Mouse (Mus musculus) adrenal gland, adult 18-20 months (tissue): ENCODE data around the gene Gm1043. TPM values are rescaled to one million over a fixed set of nuclear protein-coding genes. Genes with fewer than 3 reads are reported as not detected.

Source experiments
- DNase-seq, 2 experiments: peaks; one replicate each; pipeline ENCODE4 v3.0.0; 2021 to 2022; ENCODE audit warnings: low spot score in 2 of 2
- total RNA-seq, 2 experiments: library from RNA; stranded (reverse); gene quantifications; 1 replicate in 1 of 2; 2 replicates in 1 of 2; pipeline ENCODE4 v1.2.3; 2021

Gene Gm1043
- total RNA-seq, 2 experiments from 2014 or later: 0.40 to 0.51 TPM

DNA sequence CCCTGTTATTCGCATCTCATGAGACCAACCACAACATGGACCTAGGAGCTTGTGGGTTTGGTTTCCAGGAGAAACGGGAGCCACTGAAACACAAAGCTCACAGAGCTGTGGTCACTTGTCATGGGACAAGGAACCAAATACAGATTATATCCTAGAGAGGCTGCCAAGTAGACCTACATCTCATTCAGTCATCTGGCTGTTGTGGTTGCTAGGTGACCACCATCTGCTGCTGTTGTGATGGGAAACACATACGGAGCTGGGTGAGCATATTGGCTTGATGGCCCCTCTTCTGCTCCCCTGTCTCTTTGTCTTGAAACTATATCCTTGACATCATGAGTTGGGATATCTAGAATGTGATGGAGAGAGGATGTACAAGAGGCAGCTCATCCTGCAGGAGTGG lies 112.3 kb downstream of the Gm1043 start:
- no peak for DNase-seq

DNA sequence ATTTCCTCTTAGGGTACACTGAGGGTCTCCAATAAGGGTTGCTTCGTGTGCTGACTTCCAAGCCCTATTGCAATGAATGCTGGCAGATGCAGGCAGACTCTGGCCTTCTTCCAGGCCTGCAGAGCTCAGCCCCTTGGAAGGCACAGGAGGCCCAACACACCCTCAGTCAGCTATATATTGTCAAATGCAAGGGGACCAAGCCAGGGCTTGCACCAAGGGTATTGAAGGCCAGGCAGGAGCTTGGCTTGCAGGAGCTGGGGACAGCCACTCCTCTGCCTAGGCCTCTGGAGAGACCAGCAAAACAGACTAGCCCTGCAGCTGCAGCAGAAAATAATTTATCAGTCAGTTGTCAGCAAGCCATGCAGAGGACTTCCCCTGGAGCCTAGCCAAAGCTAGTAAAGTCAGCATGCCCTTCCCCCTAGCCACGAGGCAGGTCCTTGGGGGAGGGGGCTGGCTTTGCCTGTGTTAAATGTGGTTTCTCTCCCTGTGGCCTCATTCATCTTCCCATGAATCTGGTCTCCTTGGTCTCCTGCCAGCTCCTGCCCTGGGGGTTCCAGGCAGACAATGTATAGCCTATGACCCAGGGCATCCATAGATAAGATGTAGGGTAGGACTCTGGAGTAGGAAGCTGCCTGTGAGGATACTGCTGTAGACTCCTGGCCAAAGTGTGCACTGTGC lies 113.0 kb downstream of the Gm1043 start:
- DNase-seq: no peak

DNA sequence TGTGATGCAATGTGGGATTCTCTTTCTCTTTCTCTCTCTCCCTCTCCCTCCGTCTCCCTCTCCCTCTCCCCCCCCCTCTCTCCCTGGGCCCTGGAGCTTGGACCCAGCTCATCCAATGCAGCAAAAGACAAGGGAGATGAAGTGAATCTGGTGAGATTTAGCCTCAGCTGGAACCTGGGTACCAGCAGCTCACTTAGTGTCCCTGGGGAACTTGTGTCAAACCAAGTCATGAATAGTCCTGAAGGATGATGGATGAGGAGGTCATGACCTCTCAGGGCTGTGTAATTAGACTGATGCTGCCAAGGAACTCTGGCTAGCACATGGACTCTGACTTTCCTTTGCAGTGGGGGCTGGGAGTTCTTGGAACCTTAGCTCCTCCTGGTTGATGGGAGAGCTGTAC lies 117.1 kb downstream of the Gm1043 start:
- no peak for DNase-seq

DNA sequence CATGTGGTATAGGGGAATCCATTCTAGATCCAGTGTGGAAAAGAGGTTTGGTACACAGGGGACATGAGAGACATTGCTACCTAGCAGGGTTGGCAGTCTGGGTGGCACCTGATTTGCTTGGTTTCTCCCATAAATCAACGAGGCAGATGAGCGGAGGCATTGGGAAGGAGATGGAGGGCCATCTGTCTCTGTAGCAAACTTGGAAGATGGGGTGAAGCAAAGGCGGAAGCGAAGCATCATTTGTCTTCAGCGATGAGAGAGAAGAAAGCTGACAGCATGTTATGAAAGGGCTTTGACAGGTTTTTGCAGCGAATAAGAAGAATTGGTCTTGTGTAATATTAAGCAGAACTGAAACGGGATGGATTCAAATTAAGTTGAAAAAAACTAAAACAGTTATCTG lies 119.7 kb downstream of the Gm1043 start:
- no peak for DNase-seq

DNA sequence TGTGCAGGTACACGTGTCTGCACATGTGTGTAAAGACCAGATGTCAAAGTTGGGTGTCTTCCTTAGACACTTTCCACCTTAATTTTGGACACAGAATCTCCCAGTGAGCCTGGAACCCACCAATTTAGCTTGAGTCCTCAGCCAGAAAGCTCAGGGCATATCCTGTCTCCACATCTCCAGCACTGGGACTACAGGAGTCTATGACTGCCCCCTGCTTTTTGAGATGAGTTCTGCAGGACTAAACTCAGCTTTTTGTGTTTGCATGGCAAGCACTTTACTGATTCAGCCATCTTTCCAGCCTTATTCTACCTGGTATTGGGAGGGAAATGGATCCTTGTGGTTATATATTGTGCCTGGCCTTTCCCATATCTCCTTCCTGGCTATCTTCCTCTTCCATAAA lies 120.2 kb downstream of the Gm1043 start:
- no peak for DNase-seq

DNA sequence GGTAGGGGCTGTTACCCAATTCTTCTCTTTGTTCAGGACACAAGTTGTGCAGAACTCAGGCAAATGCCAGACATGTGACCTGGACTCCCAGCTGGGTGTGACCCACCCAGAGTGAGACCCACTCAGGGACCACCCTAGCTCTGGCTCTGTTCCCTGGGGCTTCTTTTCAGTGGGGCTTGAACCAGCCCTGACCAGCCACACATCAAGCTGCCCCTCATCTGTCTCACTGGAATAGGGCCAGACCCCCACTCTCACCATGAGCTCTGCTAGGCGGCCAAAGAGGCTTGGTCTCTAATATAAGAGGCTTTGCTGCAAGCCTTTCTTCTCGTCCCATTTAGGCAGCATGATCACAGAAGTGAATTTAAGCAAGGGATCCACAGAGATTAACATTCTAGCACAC lies 121.2 kb downstream of the Gm1043 start:
- DNase-seq: no peak

DNA sequence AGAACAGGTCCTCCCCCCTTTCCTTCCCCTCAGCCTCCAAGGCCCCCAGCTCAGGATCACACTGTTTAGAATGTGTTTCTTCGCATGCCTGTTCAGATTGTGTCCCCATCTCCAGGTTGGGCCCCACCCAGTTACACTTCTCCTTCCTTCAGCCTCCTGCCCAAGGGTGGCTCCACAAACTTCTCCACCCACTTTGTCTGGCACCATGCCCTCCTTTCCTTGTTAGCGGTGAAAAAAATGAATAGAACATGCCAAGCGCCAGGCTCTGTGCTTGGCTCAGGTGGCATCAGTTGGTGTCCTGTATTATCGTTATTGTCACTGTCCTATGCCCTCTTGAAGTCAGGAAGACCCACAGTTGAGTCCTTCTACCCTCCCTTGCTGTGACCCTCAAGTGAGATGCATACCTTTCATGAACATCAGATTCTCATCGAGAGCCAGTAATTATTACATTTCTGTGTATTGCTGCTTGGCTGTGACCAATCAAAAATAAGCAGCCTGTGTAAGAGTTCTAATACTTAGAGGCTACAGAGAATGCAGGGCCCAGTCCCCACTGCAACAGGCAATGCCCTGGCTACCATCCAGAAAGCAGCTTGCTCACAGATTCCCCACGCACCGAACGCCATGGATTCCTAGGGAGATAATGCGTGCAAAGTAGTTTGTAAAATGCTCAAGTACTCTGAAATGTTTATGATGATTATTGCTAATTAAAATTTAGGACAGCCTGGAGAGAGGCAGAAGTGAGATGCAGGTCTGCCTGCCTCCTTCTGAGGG lies 128.0 kb downstream of the Gm1043 start:
- no peak for DNase-seq

DNA sequence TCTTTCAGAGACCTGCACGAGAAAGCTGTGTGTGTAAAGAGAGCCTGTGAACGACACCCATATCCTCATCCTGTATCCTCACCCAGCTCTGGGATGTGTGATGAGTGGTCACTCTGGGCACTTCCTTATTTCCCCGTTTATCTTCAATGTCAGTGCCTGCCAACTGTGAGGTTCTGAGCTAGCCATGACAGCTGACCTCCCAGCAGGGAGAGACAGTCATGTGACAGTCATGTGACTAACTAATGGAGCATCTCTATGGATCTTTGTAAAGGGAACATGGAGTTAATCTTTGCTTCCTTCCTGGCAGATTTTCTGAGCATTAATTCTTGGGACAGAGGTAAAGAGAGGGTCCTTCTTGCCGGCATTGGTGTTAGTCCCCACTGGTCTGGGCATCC lies 128.5 kb downstream of the Gm1043 start:
- DNase-seq: no peak

DNA sequence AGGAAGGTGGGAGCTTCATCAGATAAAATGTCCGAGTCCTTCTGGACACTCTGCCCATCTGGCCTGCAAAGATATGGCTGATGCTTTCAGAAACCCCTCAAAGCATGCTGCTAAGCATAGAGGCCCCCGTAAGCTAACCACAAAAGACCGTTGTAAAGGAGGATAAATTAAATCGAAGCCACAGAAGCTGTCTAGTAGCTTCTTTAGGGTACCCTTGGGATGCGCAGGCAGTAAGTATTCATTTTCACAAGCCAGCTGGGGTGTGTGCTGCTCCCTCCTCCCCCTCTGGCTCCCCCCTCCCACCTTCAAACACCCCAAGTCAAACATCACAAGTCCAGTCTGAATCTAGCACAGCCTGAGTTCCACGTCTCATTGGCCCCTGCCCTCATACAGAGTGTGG lies 129.4 kb downstream of the Gm1043 start:
- DNase-seq: no peak

DNA sequence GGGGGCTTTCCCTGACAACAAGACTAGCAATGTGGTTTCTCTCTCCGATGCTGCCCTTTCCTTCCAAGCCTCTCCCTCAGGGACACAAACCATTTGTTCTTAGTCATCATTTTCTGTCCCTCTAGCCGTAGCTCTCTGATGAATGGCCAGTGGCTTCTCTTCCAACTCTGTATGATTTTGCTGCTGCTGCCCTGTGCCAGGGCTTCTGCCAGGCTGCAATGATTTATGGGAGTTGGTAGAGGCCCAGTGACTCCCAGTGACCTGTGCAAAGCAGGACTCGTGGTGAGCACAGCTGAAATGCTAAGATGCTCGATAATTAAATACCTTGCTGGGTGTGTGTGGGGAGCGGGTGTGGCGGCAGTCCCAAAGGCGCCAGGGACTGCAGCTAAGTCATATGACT lies 130.1 kb downstream of the Gm1043 start:
- DNase-seq: no peak

DNA sequence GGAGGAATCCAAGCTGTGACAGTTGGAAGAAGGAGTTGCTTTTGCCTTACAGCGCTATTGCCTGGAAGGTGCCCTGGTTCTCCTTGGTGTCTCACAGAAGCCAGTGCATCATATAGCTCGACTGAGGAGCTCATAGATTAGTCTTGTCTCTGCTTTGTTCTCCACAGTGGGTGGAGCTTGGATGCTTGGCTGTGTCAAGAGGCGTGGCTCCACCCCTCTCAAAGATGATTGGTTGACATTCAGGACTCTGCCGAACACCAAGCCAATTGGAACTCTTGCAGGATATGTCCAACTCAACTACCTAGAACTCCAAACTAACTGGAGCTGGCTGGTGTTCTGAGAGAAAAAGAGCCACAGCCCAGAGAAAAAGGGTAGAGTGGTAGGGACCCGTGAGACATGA lies 134.4 kb downstream of the Gm1043 start:
- no peak for DNase-seq

DNA sequence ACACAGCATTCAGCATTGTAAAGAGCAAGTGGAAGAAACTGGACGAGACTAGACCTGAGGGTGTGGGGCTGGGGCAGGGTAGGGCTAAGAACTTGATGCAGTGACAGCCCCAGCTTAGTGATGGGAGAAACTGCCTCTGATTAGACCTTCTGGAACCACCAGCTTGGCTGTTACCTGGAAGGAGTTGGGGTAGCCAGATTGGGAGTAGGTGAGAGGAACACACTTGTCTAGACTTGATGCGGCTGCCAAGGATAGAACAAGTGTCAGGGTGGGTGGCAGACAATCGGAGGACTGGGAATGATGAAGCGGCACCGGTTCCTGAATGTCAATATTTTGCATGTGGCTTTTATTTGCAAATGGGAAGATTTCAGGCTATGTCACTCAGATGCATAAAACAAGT lies 135.4 kb downstream of the Gm1043 start:
- DNase-seq: no peak

DNA sequence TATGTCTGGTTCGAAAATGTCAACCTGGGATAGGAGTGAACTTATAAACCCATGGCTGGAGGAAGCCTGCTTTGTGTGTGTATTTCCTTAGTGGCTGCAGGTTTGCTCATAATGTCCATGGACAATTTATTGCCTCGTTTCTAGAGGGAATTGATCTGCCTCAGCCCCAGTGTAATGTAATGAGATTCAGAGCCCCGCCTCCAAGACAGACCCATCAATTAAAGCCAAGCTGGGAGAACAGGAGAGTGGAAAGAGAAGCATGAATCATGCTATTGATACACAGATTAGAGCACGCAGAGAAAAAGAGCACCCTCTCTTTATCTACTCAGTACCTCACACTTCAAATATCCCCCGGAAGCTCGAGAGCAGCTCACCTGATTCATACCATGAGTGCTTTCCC lies 136.4 kb downstream of the Gm1043 start:
- DNase-seq: no peak

DNA sequence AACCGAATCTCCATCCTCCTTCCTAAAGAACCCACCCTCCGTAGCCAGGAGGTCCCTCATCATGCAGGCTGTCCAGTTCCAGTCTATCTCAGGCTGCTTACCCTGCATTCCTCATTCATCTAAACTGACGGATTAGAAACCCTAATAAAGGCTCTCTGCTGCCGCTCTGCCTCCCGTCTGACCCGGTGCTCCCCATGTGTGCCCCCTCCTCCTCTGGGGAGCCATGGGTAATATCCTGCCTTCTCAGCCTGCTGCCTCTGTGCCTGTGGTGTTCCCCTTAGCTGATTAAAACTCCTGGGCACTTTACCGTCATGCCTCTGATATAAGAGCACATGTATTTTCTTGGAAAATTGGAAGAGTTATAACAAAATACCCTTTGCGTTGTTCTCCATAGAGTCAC lies 137.1 kb downstream of the Gm1043 start:
- DNase-seq: no peak

DNA sequence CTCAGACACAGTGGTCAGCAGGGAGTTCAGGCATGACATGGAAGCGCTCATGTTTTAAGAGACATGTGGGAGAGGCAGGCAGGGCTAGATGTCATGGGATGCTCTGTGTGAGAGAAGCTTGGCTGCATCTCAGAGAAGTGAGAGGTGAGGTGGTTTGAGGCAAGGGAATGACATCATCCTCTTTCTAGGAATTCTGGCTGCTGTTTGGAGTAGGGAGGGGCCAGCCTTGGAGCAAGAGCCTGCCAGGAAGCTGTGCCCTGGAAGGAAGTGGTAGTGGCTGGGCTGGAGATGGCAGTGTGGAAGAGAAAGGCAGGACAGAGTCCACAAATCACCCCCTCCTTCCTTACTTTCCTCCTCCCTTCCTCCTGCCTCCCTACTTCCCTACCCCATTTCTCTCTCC lies 140.5 kb downstream of the Gm1043 start:
- DNase-seq: no peak

DNA sequence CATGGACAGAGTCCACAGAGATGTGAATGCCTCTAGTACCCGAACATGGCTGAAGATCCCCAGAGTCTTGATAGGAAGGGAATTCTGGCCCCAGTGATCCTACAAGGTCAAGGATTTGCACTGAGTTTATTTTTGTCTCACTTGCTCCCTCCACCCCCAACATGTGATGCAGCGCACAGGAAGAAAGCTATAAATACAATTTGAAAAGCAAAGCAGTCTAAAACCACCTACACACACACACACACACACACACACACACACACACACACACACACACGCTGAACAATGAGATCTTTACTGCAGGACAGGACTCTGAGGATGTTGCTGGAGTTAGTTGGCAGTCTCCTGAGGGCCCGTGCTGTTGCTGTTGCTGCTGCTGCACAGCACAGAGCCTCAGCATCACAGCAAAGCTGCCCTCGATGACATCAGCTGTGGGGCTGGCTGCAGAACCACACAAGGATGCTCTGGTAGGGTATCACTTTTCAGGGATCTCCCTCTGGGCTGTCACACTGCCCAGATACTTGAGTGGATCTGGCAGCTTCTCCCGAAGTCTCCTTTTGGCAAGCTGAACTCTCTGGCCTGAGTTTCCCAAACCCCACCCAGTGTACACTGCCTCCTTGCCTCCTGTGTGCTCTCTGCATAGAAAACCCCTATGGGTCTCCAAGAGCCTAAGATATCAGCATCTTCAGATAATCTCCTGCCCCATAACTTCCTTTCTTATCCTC lies 142.9 kb downstream of the Gm1043 start:
- no peak for DNase-seq

DNA sequence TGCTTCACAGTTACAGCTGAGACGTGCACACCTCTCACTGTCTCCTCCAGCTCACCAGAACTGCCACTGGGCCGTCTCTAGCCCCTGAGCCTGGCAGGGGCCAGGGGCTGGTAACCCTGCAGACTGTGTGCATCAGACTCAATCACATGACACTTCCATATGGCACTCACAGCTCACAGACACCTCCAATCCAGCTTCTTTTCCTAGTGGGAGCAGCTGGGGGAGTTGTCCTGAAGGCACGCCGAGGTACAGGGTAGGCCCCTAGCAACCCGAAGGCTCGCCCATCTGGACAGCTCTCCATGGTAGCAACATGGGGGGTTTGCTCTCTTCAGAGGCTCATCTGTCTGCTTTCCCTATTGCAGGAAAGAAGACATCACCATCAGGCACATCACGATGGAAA lies 143.7 kb downstream of the Gm1043 start:
- DNase-seq: no peak

DNA sequence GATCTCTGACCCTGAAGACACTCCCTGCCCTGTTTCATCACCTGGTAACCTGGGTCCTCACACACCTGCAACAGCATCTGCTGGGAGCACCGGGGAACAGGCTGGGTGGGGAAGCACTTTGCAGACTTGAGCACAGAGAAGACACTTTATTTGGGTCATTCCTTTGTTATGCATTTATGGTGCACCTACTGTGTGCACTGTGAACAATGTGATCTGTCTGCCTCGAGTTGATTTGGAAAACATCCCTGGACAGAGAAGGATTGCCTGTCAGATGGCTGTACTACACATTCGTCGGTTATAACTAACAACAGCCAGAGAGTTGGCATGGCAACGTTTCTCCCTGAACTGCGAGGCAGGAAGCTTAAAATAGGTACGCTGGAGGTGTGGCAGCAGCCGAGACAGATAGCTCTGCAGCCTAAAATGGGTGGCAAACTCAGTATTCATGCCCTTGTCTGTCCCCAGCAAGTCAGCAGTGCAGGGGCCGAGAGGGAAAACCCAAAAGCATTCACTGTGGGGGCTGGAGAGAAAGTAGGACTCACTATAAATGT lies 147.9 kb downstream of the Gm1043 start:
- no peak for DNase-seq

DNA sequence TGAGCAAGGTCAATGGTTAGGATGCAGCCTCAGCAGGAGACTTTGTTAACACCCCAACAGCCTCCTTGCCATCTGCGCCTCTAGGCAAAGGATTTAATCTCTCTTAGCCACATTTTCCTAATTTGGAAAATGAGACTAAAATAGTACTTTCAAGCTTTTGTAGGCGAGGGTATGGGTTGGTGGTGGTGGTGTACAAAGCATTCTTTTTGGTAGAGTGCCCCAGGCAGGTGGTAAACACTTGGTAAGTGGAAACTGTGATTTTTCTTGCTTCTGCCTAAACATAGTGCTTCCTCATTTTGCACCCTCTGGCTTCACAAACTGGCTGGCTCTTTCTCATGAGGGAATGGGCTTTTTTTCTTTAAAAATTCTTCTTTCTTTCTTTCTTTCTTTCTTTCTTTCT lies 153.5 kb downstream of the Gm1043 start:
- no peak for DNase-seq

DNA sequence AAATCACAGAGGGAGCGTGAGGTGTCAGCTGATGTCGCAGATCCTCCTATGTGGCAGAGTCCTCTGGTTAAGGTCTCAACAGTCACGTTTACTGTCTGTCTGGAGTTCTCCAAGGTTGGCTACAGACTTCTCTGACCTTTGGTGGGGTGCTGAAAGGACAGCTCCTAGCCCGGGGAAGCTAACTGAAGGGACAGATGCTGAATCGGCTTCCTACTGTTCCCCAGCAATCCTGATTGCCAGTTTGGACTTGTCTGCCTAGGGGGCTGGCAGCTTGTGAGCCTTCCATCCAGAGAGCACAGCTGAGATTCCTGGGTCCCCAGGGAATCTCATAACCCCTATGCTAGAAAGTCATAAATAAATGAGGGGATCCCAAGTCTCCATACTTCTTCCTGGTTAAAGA lies 155.4 kb downstream of the Gm1043 start:
- DNase-seq: no peak

DNA sequence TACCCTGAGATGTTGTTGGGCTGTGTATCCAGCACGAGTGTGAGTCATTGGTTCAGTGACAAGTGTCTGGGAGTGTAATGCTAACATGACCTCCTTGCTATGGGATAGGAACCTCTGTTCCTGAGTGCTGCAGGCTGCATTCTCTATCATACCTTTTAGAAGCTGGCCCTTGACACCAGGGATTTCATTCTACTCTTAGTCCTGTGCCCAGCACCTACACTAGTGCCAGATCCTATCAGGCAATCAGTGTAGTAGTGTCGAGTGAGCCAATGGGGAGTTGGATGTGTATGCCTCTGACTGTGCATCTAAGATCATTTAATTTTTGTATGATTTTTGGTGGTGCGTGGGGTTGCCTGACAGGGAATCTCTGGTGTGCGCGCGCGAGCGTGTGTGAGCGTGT lies 156.1 kb downstream of the Gm1043 start:
- DNase-seq: no peak

DNA sequence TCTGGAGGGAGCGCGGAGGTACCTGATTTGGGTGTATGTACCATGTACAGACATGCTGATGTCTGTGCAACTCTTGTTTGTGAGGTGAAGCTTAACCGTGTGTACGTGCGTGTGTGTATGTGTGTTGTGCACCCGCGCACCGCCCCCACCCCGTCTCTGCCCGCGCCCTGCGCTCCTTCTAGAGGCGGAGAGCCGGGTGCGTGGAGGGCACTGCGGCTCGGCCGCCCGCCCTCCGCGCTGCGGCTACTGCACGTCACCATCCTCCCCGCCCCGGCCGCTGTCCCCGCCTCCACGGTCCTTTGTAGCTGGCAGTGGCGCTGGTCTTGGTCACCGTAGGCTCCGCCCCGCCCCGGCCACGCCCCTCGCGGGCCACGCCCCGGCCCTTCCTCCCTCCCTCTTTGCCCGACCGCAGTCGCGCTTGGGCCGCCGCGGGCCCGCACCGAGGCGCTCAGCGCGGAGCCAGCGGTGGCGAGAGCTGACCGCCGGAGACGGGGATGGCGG lies 156.5 kb downstream of the Gm1043 start, which contains the start of gene Crmp1:
Crmp1 (plus strand) TSS at position 290 of the 501 bp plus-strand sequence.
- peak; percentile 36 to 37 for DNase-seq
